Mouse (Mus musculus) embryonic facial prominence, embryonic 11.5 days (tissue): ENCODE measurements around the gene Arhgef10l. TPM values are rescaled to one million over a fixed set of nuclear protein-coding genes. Genes with fewer than 3 reads are reported as not detected.
A peak's percentile ranks its signal among the peaks of the same experiment; 100 is the strongest.

Source experiments
- ATAC-seq: fragments of 200-750 bp; cut with Nextera tagmentation; replicated peaks from 2 replicates; pipeline ENCODE4 v1.8.0; 2017; ENCODE audit warnings: low read depth; ENCODE audit not compliant: insufficient number of reproducible peaks, low FRiP score, low TSS enrichment
- DNase-seq: peaks from one replicate; pipeline ENCODE4 v3.0.0-alpha.2; 2015; ENCODE audit warnings: low spot score
- H3K27ac ChIP-seq: fragments of 300-500 bp; sonication (generic); replicated peaks from 2 replicates; pipeline ENCODE4 v1.5.1; 2014; ENCODE audit warnings: mild to moderate bottlenecking, low read depth, low read length, control low read depth
- H3K27me3 ChIP-seq: fragments of 300-500 bp; sonication (generic); 2 replicates; pipeline ENCODE4 v1.6.1; 2014; ENCODE audit warnings: mild to moderate bottlenecking, low read length, moderate library complexity, mixed read lengths; ENCODE audit not compliant: control insufficient read depth, insufficient read depth
- H3K36me3 ChIP-seq: fragments of 300-500 bp; sonication (generic); replicated peaks from 2 replicates; pipeline ENCODE4 v1.6.1; 2014; ENCODE audit warnings: low read depth, mild to moderate bottlenecking, low read length, moderate library complexity, mixed read lengths; ENCODE audit not compliant: control insufficient read depth, insufficient read depth
- H3K4me1 ChIP-seq: fragments of 300-500 bp; sonication (generic); 2 replicates; pipeline ENCODE4 v1.6.1; 2014; ENCODE audit warnings: low read length, mixed read lengths; ENCODE audit not compliant: control insufficient read depth, insufficient read depth
- H3K4me2 ChIP-seq: fragments of 300-500 bp; sonication (generic); 2 replicates; pipeline ENCODE4 v1.6.1; 2014; ENCODE audit warnings: low read depth, mild to moderate bottlenecking, control low read depth, low read length, moderate library complexity
- H3K4me3 ChIP-seq: fragments of 300-500 bp; sonication (generic); 2 replicates; pipeline ENCODE4 v1.5.1; 2014; ENCODE audit warnings: low read depth, low read length, control low read depth
- H3K9ac ChIP-seq: fragments of 300-500 bp; sonication (generic); replicated peaks from 2 replicates; pipeline ENCODE4 v1.6.1; 2014; ENCODE audit warnings: mild to moderate bottlenecking, control low read depth, low read length
- H3K9me3 ChIP-seq: fragments of 300-500 bp; sonication (generic); replicated peaks from 2 replicates; pipeline ENCODE4 v1.6.1; 2016; ENCODE audit warnings: mild to moderate bottlenecking, low read length, inconsistent platforms, mixed read lengths; ENCODE audit not compliant: control insufficient read depth
- WGBS: fragments of 180-500 bp; shearing (Covaris S2); extraction: QIAGEN DNeasy Blood & Tissue Kit; methylation state at CpG from one replicate; pipeline ENCODE4 v1.1.7; 2014; 5-methylcytosine and 5-hydroxymethylcytosine counted together
- polyA plus RNA-seq: library from polyadenylated mRNA; unstranded; fragments of >200 nt; fragmentation: Nextera tagmentation; extraction: Ambion mirVana; gene quantifications from 2 replicates; pipeline ENCODE4 v1.2.1, GENCODE M21; 2014

Gene Arhgef10l
- polyA plus RNA-seq, 1 experiment from 2014 or later: 10.5 TPM

DNA sequence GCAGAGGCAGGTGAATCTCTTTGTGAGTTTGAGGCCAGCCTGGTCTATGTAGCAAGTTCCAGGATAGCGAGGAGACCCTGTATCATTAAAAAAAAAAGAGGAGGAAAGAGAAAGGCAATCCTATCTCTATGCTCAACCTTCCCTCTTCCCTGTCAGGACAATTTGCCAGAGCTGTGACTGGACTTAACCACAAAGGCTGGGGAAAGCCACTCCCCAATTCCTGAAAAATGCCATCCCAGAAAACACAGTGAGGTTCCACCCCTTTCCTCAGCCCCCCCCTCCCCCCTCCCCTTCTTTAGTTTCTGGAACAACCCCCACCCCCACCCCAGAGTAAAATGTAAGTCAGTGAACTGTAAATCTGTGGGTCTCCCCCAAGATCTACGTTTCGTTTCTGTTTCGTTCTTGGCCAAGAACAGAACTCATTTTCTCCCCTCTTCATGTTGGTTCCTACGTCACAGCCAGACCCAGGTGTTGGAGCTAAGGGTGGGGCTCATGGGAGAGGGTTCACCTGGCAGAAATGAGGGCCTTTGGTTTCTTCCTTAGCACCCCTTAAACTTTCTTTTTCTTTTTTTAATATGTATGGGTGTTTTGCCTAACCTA lies 23.1 kb upstream of the Arhgef10l start:
- Histone ChIP-seq H3K36me3 (no peaks in the 10 kb centered on the region), H3K9ac (no peak overlapping the region), H3K4me3 (no peak overlapping the region), H3K4me1 (peaks cover 8% of the 10 kb centered on the region), H3K9me3 (no peaks in the 10 kb centered on the region), H3K4me2 (no peak overlapping the region), H3K27ac (no peak overlapping the region), H3K27me3 (no peaks in the 10 kb centered on the region)
- no peak for ATAC-seq
- 80% methylated on average over 5 of the region's 5 CpGs for WGBS
- DNase-seq: no peak

DNA sequence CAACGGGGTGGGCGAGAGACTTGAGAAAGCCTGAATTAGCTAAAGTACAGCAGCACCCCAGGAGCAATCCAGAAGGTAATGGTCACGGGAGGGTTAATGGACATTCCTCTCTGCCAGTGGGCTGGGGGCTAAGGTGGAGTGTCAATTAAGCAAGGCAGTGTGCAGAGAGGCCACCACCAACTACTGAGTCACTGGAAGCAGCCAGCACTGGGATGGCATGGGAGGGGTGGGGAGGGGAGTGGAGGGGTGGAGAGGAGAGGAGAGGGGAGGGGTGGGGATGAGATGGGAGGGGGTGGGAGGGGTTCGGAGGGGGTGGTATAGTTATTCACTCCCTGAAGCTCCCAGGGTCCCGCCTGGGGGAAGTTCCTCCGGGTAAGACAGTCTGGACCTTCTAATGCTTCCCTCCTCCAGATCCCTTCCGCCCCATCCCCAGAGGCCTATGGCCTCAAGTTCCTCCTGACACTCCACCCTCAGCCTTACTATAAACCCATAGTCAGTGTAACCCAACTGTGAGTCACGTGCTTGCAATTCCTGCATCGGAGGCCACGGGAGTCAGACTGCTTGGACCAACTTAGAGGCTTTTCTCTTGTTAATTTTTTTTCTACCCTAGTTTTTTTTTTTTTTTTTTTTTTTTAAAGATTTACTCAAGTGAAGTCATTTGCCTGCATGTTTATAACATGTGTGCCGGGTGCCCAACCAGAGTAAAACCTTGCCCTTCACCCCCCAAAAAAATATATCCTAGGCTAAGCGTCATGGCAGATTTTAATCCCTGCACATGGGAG lies 22.4 kb upstream of the Arhgef10l start:
- ATAC-seq (no peak), DNase-seq (no peak)
- no peak overlapping the region for H3K4me2 ChIP-seq
- H3K9me3 ChIP-seq: no peaks in the 10 kb centered on the region
- H3K27ac ChIP-seq: no peak overlapping the region
- H3K27me3 ChIP-seq: no peaks in the 10 kb centered on the region
- H3K4me3 ChIP-seq: no peak overlapping the region
- H3K9ac ChIP-seq: no peak overlapping the region
- peaks cover 11% of the 10 kb centered on the region for H3K4me1 ChIP-seq
- 58% methylated on average over 12 of the region's 12 CpGs for WGBS
- no peaks in the 10 kb centered on the region for H3K36me3 ChIP-seq

DNA sequence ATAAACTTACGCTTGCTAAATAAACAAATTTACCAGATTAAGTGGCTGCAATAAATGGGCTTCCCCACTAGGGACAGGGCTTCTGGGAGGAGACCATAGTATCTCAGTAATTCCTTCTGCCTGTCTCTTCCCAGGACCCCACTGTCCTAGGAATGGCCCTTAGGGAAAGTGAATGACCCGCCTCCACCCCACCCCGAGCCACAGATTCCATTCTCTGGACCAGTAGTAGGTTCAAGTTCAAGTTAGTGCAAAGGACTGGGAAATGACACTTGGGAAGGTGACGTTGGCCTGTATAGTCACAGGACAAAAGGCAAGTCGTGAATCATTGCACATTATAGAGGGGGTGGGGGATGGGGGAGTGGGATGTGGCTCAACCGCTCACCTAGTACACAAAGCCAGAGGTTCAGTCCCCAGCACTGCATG lies 19.1 kb upstream of the Arhgef10l start:
- H3K9me3 ChIP-seq: no peaks in the 10 kb centered on the region
- DNase-seq: no peak
- no peak for ATAC-seq
- H3K27ac ChIP-seq: no peak overlapping the region; the same call in 1 of the 2 replicates
- 46% methylated on average over 6 of the region's 6 CpGs for WGBS
- H3K4me1 ChIP-seq: peaks cover 11% of the 10 kb centered on the region
- H3K9ac ChIP-seq: no peak overlapping the region
- no peaks in the 10 kb centered on the region for H3K27me3 ChIP-seq
- H3K4me2 ChIP-seq: no peak overlapping the region; the same call in 1 of the 2 replicates
- no peak overlapping the region for H3K4me3 ChIP-seq
- no peaks in the 10 kb centered on the region for H3K36me3 ChIP-seq

DNA sequence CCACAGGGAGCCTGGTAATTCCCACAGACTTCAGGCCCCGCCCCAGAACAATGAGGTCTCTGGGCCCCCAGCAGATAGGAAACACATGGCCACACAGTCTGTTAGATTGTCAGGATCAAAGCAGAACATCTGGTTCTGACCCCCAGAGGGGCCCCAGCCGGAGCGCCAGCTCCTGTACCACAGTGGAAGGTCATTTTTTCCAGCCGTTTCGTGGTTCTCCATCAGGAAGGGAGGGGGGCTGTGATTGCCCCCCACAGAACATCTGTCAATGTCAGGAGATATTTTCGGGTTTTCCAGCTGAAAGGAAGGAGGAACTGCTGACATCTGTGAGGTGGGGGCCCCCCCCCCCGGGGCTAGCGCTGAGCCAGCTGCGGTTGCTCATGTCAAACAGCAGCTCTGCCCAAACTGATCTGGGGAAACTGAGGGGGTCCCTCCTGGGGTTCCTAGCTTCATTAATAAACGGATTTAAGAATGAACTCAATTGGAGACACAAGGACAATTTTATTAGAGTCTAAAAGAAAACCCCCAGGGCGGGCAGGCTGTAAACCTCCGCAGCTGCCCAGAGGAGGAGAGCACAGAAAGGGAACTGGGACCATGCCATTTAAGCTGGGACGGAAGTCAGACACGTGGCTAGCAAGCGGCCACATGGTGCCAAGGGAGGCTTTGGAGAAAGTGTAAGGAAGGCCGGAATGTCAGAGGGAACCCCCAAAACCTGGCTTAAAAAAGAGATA lies 18.5 kb upstream of the Arhgef10l start:
- H3K27me3 ChIP-seq: no peaks in the 10 kb centered on the region
- WGBS: 12% methylated on average over 16 of the region's 16 CpGs
- H3K4me1 ChIP-seq: peaks cover 11% of the 10 kb centered on the region
- H3K36me3 ChIP-seq: no peaks in the 10 kb centered on the region
- peak overlapping the region; percentile 27 for H3K4me2 ChIP-seq
- H3K9me3 ChIP-seq: no peaks in the 10 kb centered on the region
- DNase-seq: peak; percentile 88
- no peak overlapping the region for H3K4me3 ChIP-seq
- peak; percentile 75 for ATAC-seq
- H3K9ac ChIP-seq: no peak overlapping the region; the same call in 1 of the 2 replicates
- peak overlapping the region; percentile 28; the same call in 1 of the 2 replicates for H3K27ac ChIP-seq

DNA sequence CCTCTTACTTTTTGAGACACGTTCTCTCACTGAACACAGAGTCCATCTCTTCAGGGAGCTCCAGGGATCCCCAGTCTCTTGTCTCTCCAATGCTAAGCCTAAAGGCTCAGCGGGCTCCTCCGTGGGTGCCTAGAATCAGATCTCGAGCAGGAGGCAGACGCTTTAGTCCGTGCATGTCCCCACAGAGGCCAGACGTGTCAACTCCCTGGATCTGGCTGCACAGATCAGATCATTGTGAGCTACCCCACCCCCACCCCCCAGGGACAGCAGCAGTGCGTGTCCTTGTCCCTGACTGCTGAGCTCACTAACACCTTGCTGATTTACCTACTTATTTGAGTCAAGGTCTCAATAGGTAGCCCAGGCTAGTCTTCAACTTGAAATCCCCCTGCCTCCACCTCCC lies 17.8 kb upstream of the Arhgef10l start:
- H3K27ac ChIP-seq: no peak overlapping the region
- no peak for DNase-seq

DNA sequence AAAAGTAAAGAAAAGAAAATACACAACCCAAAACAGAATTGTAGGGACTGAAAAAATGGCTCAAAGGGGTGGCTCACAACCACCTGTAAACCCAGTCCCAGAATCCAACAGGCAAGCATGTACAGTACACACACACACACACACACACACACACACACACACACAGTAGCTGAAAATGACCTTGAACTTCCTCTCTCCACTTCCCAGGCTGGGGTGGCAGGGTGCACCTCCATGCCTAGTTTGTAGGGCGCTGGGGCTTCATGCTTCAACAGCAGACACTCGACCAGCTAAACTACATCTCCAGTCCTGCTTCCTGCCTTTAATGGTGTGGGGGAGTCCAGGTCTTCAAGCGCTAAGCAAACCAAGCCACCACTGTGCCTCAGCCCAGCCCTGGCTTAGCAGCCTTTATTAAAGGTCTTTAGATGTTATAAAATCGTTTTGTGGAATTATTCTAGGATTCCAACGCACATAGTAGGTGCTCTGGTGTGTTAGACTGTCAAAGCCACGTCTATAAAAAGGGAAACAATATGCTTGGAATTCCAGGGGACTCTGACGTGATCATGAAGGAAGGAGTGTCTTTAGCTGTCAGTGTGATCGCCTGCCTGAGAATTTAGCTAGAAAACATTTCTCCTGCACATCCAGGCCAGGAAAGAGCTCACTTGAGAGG lies 15.1 kb upstream of the Arhgef10l start:
- H3K9ac ChIP-seq: no peak overlapping the region
- DNase-seq: no peak
- H3K4me3 ChIP-seq: no peak overlapping the region
- H3K4me1 ChIP-seq: peaks cover 11% of the 10 kb centered on the region
- 60% methylated on average over 8 of the region's 8 CpGs for WGBS
- no peaks in the 10 kb centered on the region for H3K27me3 ChIP-seq
- no peaks in the 10 kb centered on the region for H3K9me3 ChIP-seq
- H3K27ac ChIP-seq: no peak overlapping the region
- no peak for ATAC-seq
- no peak overlapping the region for H3K4me2 ChIP-seq
- H3K36me3 ChIP-seq: no peaks in the 10 kb centered on the region

More for the DNA sequence above, 17.8 kb upstream of the Arhgef10l start:
- 32% methylated on average over 8 of the region's 8 CpGs for WGBS
- Histone ChIP-seq H3K4me3 (no peak overlapping the region), H3K36me3 (no peaks in the 10 kb centered on the region), H3K9me3 (no peaks in the 10 kb centered on the region), H3K9ac (no peak overlapping the region), H3K27me3 (no peaks in the 10 kb centered on the region), H3K4me2 (peak overlapping the region; percentile 23; the same call in 1 of the 2 replicates), H3K4me1 (peaks cover 11% of the 10 kb centered on the region)
- no peak for ATAC-seq

DNA sequence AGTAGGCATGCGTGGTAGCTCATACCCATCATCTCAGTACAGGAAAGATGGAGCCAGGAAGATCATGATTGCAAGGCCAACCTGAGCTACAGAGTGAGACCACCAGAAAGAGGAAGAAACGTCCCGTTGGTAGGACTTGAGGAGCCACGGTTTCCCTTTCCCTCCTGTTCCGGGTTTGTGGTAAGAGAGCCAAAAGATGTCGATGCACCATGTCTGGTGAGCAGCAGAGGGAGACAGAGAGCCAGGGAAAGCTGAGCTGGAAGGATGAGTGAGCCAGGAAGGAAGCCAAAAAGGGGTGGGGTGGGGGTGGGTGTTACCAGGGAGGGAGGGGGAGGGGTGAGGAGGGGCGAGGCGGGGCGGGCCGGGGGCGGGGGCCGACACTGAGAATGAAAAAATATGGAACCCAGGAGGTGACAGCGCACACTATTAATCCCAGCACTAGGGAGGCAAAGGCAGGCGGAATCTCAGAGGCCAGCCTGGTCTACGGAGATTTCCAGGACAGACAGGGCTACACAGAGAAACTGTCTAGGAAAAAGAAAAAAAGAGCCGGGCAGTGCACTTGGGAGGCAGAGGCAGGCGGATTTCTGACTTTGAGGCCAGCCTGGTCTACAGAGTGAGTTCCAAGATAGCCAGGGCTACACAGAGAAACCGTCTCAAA lies 14.0 kb upstream of the Arhgef10l start:
- Histone ChIP-seq H3K4me1 (peaks cover 10% of the 10 kb centered on the region), H3K4me2 (no peak overlapping the region), H3K9ac (no peak overlapping the region), H3K9me3 (no peaks in the 10 kb centered on the region), H3K36me3 (no peaks in the 10 kb centered on the region), H3K27ac (no peak overlapping the region), H3K27me3 (no peaks in the 10 kb centered on the region), H3K4me3 (no peak overlapping the region)
- 25% methylated on average over 16 of the region's 18 CpGs for WGBS
- ATAC-seq (no peak), DNase-seq (peak; percentile 85)
